Mouse (Mus musculus) left cerebral cortex, adult 9 months (tissue): Measurements from ENCODE around the gene Zfp385c.
A peak's percentile ranks its signal among the peaks of the same experiment; 100 is the strongest.
"Not testable (repeated sequence)": the region's sequence is repeated elsewhere in the genome, so short reads cannot be mapped to it uniquely, and the experiment has no call there.

ENCODE experiments used
- DNase-seq, 2 experiments: peaks; one replicate each; pipeline ENCODE4 v3.0.0; 2022; ENCODE audit warnings: low spot score in 2 of 2

Zfp385c gene

GRCm38 (mm10) chr11:100626701-100627195 lies 65.5 kb downstream of the Zfp385c start:
- DNase-seq, result peak in 1 of 2 experiments; percentile 68

GRCm38 (mm10) chr11:100625754-100626700 lies 66.2 kb downstream of the Zfp385c start:
- DNase-seq, result no peak

GRCm38 (mm10) chr11:100623867-100624266 lies 68.4 kb downstream of the Zfp385c start:
- no peak for DNase-seq

GRCm38 (mm10) chr11:100622714-100623113 lies 69.5 kb downstream of the Zfp385c start:
- peak; percentile 86 to 95 for DNase-seq

GRCm38 (mm10) chr11:100619982-100620381 lies 72.3 kb downstream of the Zfp385c start, which contains the start of gene Dnajc7:
Gene Dnajc7 (minus strand): TSS chr11:100620168.
- no peak for DNase-seq

GRCm38 (mm10) chr11:100619485-100619975 lies 72.7 kb downstream of the Zfp385c start:
- peak; percentile 91 to 97 for DNase-seq

GRCm38 (mm10) chr11:100618761-100619484 lies 73.3 kb downstream of the Zfp385c start, which contains the start of gene Nkiras2:
Gene Nkiras2 (plus strand): TSS chr11:100619244.
- peak in 1 of 2 experiments; percentile 38 for DNase-seq

GRCm38 (mm10) chr11:100617480-100617879 lies 74.8 kb downstream of the Zfp385c start:
- DNase-seq, result no peak

GRCm38 (mm10) chr11:100616836-100617235 lies 75.4 kb downstream of the Zfp385c start:
- DNase-seq, result not testable (repeated sequence)

- DNase-seq, result no peak
Observed at GRCm38 (mm10) chr11:100616332-100616731, 75.9 kb downstream of the Zfp385c start.

- no peak for DNase-seq
Observed at GRCm38 (mm10) chr11:100613241-100613640, 79.0 kb downstream of the Zfp385c start.

- no peak for DNase-seq
Observed at GRCm38 (mm10) chr11:100611627-100612026, 80.6 kb downstream of the Zfp385c start.

- DNase-seq, result no peak
Observed at GRCm38 (mm10) chr11:100609997-100610680, 82.1 kb downstream of the Zfp385c start.

GRCm38 (mm10) chr11:100609355-100609996 lies 82.8 kb downstream of the Zfp385c start:
- no peak for DNase-seq

GRCm38 (mm10) chr11:100608796-100609195 lies 83.5 kb downstream of the Zfp385c start:
- DNase-seq, result no peak

- no peak for DNase-seq
Observed at GRCm38 (mm10) chr11:100607121-100607520, 85.1 kb downstream of the Zfp385c start.

- DNase-seq, result no peak
Observed at GRCm38 (mm10) chr11:100605451-100605850, 86.8 kb downstream of the Zfp385c start.

GRCm38 (mm10) chr11:100604321-100605005 lies 87.8 kb downstream of the Zfp385c start:
- DNase-seq, result no peak

GRCm38 (mm10) chr11:100603813-100604212 lies 88.4 kb downstream of the Zfp385c start:
- no peak for DNase-seq

GRCm38 (mm10) chr11:100603155-100603554 lies 89.1 kb downstream of the Zfp385c start:
- DNase-seq, result no peak
